Mouse (Mus musculus) midbrain, embryonic 10.5 days (tissue): ENCODE results near the gene Sh3rf3. TPM values are rescaled to one million over a fixed set of nuclear protein-coding genes. Genes with fewer than 3 reads are reported as not detected.
A peak's percentile ranks its signal among the peaks of the same experiment; 100 is the strongest.

Experiments
- DNase-seq: peaks from one replicate; pipeline ENCODE4 v3.0.0-alpha.2; 2017; ENCODE audit warnings: low spot score
- H3K27ac ChIP-seq: fragments of 300-500 bp; sonication (generic); replicated peaks from 2 replicates; pipeline ENCODE4 v1.5.1; 2016; ENCODE audit warnings: mild to moderate bottlenecking
- H3K27me3 ChIP-seq: fragments of 300-500 bp; sonication (generic); 2 replicates; pipeline ENCODE4 v1.6.1; 2016; ENCODE audit warnings: low read depth, mild to moderate bottlenecking; ENCODE audit not compliant: poor library complexity, severe bottlenecking
- H3K36me3 ChIP-seq: fragments of 300-500 bp; sonication (generic); 2 replicates; pipeline ENCODE4 v1.6.1; 2016; ENCODE audit warnings: mild to moderate bottlenecking, moderate library complexity
- H3K4me1 ChIP-seq: fragments of 300-500 bp; sonication (generic); 2 replicates; pipeline ENCODE4 v1.6.1; 2016
- H3K4me3 ChIP-seq: fragments of 300-500 bp; sonication (generic); 2 replicates; pipeline ENCODE4 v1.5.1; 2016; ENCODE audit warnings: mild to moderate bottlenecking, moderate library complexity
- H3K9me3 ChIP-seq: fragments of 300-500 bp; sonication (generic); replicated peaks from 2 replicates; pipeline ENCODE4 v1.6.1; 2016; ENCODE audit warnings: mild to moderate bottlenecking
- WGBS: fragments of 180-500 bp; shearing (Covaris S2); methylation state at CpG from one replicate; pipeline ENCODE4 v1.1.7; 2016; 5-methylcytosine and 5-hydroxymethylcytosine counted together
- polyA plus RNA-seq: library from polyadenylated mRNA; unstranded; fragments of >200 nt; fragmentation: Nextera tagmentation; extraction: Ambion mirVana; gene quantifications from 2 replicates; pipeline ENCODE4 v1.2.1, GENCODE M21; 2016

Gene Sh3rf3
- polyA plus RNA-seq, 1 experiment from 2014 or later = 0.83 TPM

- no peak for DNase-seq
- WGBS = 92% methylated on average over 11 of the region's 11 CpGs
These were observed 16.3 kb downstream of the Sh3rf3 start for GRCm38 (mm10) chr10:58829251-58830111.

DNA sequence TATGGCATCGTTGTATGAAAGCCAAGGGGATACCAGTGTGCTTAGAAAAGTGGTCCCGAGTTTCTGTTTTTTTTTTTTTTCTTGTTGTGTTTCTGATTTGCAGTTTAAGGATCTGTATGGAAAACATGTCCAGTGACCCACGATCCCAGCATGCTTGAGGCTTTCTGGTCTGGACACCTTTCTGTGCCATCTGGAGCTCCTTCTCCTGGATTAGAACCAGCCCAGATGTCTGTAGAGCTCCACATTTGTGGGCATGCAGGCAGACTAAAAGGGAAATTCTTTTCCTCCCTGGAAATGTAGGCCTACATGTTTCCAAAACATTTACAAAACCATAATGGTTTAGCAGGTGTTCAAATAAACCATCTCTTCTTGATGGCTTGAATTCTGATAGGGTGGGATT, 20.0 kb downstream of the Sh3rf3 start:
- Histone ChIP-seq H3K27me3 (no peaks in the 10 kb centered on the region), H3K9me3 (no peaks in the 10 kb centered on the region), H3K36me3 (no peaks in the 10 kb centered on the region), H3K4me3 (no peak overlapping the region), H3K27ac (no peak overlapping the region), H3K4me1 (no peaks in the 10 kb centered on the region)
- DNase-seq = no peak
- 83% methylated on average over 3 of the region's 3 CpGs for whole genome bisulfite sequencing

More at GRCm38 (mm10) chr10:58829251-58830111, 16.3 kb downstream of the Sh3rf3 start:
- Histone ChIP-seq H3K4me1 (no peaks in the 10 kb centered on the region), H3K9me3 (no peaks in the 10 kb centered on the region), H3K36me3 (no peaks in the 10 kb centered on the region), H3K27ac (no peak overlapping the region), H3K27me3 (no peaks in the 10 kb centered on the region), H3K4me3 (no peak overlapping the region)

DNA sequence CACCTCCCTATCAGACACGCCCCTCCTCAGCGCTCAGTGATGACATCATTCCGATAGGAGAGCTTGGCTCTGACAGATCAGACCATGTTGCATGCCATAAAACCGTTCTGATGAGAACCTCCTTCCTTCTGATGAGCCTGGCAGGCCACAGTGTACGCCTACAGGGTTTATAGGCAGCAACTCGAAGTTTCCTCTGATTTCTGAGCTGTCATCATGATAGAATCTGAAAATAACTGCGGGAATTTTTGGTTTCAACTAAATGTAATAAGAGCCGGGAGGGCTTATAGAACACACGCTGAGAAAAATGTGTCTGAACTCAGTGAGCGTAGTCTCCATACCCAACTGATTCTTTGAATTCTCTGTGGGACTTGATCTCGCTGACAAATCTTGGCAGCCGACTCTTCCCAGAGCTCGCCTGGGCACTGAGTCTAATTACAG, 20.6 kb downstream of the Sh3rf3 start:
- H3K9me3 ChIP-seq = no peaks in the 10 kb centered on the region
- H3K27me3 ChIP-seq = no peaks in the 10 kb centered on the region
- no peak for DNase-seq
- no peak overlapping the region for H3K4me3 ChIP-seq
- H3K27ac ChIP-seq = no peak overlapping the region
- 84% methylated on average over 13 of the region's 13 CpGs for WGBS
- H3K4me1 ChIP-seq = no peaks in the 10 kb centered on the region
- no peaks in the 10 kb centered on the region for H3K36me3 ChIP-seq

GRCm38 (mm10) chr10:58836391-58836790, 23.2 kb downstream of the Sh3rf3 start:
- 86% methylated on average over 3 of the region's 3 CpGs for WGBS
- Histone ChIP-seq H3K27me3 (no peaks in the 10 kb centered on the region), H3K36me3 (no peaks in the 10 kb centered on the region), H3K4me3 (no peak overlapping the region), H3K9me3 (no peaks in the 10 kb centered on the region), H3K27ac (no peak overlapping the region), H3K4me1 (no peaks in the 10 kb centered on the region)
- no peak for DNase-seq

GRCm38 (mm10) chr10:58837504-58837903, 24.3 kb downstream of the Sh3rf3 start:
- Histone ChIP-seq H3K9me3 (no peaks in the 10 kb centered on the region), H3K36me3 (no peaks in the 10 kb centered on the region), H3K4me1 (no peaks in the 10 kb centered on the region), H3K4me3 (no peak overlapping the region), H3K27me3 (no peaks in the 10 kb centered on the region), H3K27ac (no peak overlapping the region)
- no peak for DNase-seq
- 90% methylated on average over 5 of the region's 5 CpGs for WGBS

- WGBS = 95% methylated on average over 3 of the region's 3 CpGs
- no peak for DNase-seq
These were observed 28.8 kb downstream of the Sh3rf3 start for GRCm38 (mm10) chr10:58841945-58842344.

DNA sequence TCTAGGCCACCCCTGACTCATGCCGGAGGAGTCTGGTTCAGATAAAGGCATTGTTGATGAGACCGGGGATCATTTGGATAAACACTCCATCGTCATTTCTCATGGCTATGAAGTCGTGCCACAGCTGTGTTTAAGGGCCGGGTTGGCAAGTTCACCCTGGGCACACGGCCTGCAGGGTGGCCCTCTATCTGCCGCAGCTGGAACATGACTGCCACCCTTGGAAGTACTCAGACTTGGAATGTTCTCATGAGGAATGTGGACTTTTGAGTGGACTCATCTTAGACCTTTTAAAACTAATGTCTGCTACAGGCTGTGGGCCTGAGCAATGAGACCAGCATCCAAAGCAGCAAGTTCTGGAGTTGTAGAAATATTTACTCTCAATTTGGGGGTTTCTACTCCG, 29.9 kb downstream of the Sh3rf3 start:
- 86% methylated on average over 8 of the region's 8 CpGs for WGBS
- H3K27me3 ChIP-seq = no peaks in the 10 kb centered on the region
- no peak overlapping the region for H3K4me3 ChIP-seq
- peaks cover 3% of the 10 kb centered on the region; the same call in 1 of the 2 replicates for H3K4me1 ChIP-seq
- DNase-seq = no peak
- no peaks in the 10 kb centered on the region for H3K36me3 ChIP-seq
- no peak overlapping the region for H3K27ac ChIP-seq
- no peaks in the 10 kb centered on the region for H3K9me3 ChIP-seq

More at GRCm38 (mm10) chr10:58841945-58842344, 28.8 kb downstream of the Sh3rf3 start:
- Histone ChIP-seq H3K4me1 (no peaks in the 10 kb centered on the region), H3K36me3 (no peaks in the 10 kb centered on the region), H3K27ac (no peak overlapping the region), H3K9me3 (no peaks in the 10 kb centered on the region), H3K27me3 (no peaks in the 10 kb centered on the region), H3K4me3 (no peak overlapping the region)

GRCm38 (mm10) chr10:58848127-58848526, 35.0 kb downstream of the Sh3rf3 start:
- WGBS = 72% methylated on average over 5 of the region's 5 CpGs

DNA sequence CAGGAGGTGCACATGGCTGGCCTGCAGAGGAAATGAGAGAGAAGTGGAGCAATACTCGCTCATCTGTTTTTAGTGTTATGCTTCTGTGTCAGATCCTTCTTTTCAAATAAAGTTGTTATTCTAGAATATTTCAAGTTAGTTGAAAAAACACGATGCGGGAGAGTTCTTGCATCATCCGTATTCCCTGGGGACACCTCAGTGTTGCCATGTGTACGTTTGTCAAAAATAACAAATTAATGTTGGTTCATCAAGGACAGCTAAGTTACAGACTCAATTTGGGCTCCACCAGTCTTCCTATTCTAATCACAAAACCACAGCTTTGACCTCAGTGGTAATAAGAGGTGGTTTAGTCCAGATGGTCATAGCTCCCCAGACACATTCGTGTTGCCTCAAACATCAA, 35.4 kb downstream of the Sh3rf3 start:
- WGBS = 88% methylated on average over 6 of the region's 6 CpGs
- no peaks in the 10 kb centered on the region for H3K27me3 ChIP-seq
- H3K9me3 ChIP-seq = no peaks in the 10 kb centered on the region
- no peak overlapping the region for H3K27ac ChIP-seq
- H3K4me3 ChIP-seq = no peak overlapping the region
- H3K4me1 ChIP-seq = peaks cover 5% of the 10 kb centered on the region; the same call in 1 of the 2 replicates
- DNase-seq = no peak
- H3K36me3 ChIP-seq = no peaks in the 10 kb centered on the region

More at GRCm38 (mm10) chr10:58848127-58848526, 35.0 kb downstream of the Sh3rf3 start:
- no peak for DNase-seq
- Histone ChIP-seq H3K9me3 (no peaks in the 10 kb centered on the region), H3K27me3 (no peaks in the 10 kb centered on the region), H3K36me3 (no peaks in the 10 kb centered on the region), H3K27ac (no peak overlapping the region), H3K4me3 (no peak overlapping the region), H3K4me1 (peaks cover 5% of the 10 kb centered on the region; the same call in 1 of the 2 replicates)

DNA sequence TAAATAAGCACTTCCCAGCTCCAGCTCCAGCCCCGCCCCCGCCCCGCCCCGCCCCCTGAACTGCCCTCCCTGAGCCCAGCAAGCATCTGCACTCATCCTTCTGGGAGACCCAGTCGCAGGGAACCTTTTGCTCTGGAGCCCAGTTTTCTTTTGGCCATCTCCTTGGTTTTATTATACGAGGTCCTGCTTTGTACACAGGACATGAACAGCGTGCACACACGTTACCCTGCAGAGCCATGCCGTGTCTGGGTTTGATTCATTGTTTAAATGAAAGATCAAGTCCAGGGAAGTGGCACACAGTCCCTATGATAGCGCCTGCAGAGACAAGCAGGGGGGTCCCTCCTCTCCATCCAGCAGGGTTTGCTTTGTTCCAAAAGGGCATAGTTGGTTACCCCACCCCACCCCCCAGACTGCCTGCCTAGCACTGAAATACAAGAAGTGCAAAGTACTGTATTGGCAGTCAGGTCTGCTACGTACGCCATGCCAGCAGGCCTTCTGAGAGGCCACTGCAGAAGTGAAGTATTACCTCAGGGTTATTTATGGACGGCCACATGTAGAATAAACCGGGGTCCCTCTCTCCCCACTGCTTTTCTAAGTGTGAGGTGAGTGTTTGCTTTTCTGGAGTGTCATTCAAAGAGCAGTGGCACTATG, 41.5 kb downstream of the Sh3rf3 start:
- peaks cover 12% of the 10 kb centered on the region for H3K4me1 ChIP-seq
- no peak overlapping the region for H3K4me3 ChIP-seq
- H3K36me3 ChIP-seq = no peaks in the 10 kb centered on the region
- no peaks in the 10 kb centered on the region for H3K9me3 ChIP-seq
- H3K27me3 ChIP-seq = no peaks in the 10 kb centered on the region
- 15% methylated on average over 14 of the region's 14 CpGs for WGBS
- peak overlapping the region; percentile 39; the same call in 1 of the 2 replicates for H3K27ac ChIP-seq
- peak; percentile 28 for DNase-seq

GRCm38 (mm10) chr10:58855199-58855751, 42.1 kb downstream of the Sh3rf3 start:
- Histone ChIP-seq H3K27me3 (no peaks in the 10 kb centered on the region), H3K9me3 (no peaks in the 10 kb centered on the region), H3K27ac (peak overlapping the region; percentile 39), H3K4me3 (no peak overlapping the region), H3K4me1 (peaks cover 12% of the 10 kb centered on the region), H3K36me3 (no peaks in the 10 kb centered on the region)
- 41% methylated on average over 5 of the region's 5 CpGs for WGBS
- no peak for DNase-seq

GRCm38 (mm10) chr10:58855814-58856213, 42.7 kb downstream of the Sh3rf3 start:
- Histone ChIP-seq H3K27me3 (no peaks in the 10 kb centered on the region), H3K4me1 (peaks cover 12% of the 10 kb centered on the region), H3K36me3 (no peaks in the 10 kb centered on the region), H3K27ac (no peak overlapping the region), H3K9me3 (no peaks in the 10 kb centered on the region), H3K4me3 (no peak overlapping the region)
- DNase-seq = no peak
- WGBS = 77% methylated on average over 9 of the region's 9 CpGs

- no peak overlapping the region for H3K27ac ChIP-seq
- no peaks in the 10 kb centered on the region for H3K36me3 ChIP-seq
- H3K4me1 ChIP-seq = peaks cover 12% of the 10 kb centered on the region
- H3K27me3 ChIP-seq = no peaks in the 10 kb centered on the region
- H3K4me3 ChIP-seq = no peak overlapping the region
- H3K9me3 ChIP-seq = no peaks in the 10 kb centered on the region
- no peak for DNase-seq
These were observed 43.6 kb downstream of the Sh3rf3 start for GRCm38 (mm10) chr10:58856742-58857141.
